Mouse (Mus musculus) urinary bladder, postnatal 10 days (tissue): ENCODE results near the gene Xrcc5.

Source experiments
- DNase-seq: peaks from one replicate; pipeline ENCODE4 v3.0.0; 2022; ENCODE audit warnings: low spot score

Xrcc5 gene

DNA sequence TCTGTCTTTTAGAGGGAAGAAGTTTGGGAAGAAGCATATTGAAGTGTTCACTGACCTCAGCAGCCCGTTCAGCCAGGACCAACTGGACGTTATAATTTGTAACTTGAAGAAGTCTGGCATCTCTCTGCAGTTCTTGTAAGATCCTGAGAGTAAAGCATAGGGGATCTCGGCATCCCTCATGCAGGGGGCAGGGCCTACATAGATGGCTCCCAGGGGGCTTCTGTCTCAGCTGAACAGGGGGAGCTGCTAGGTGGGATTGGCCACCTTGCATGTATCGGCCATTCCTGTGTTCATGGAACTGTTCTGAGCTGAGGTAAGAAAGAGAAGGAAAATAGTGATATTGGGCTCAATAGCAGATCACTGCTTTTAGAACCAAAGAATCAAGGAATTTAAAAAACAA is 8.2 kb downstream of the Xrcc5 start:
- no peak for DNase-seq

DNA sequence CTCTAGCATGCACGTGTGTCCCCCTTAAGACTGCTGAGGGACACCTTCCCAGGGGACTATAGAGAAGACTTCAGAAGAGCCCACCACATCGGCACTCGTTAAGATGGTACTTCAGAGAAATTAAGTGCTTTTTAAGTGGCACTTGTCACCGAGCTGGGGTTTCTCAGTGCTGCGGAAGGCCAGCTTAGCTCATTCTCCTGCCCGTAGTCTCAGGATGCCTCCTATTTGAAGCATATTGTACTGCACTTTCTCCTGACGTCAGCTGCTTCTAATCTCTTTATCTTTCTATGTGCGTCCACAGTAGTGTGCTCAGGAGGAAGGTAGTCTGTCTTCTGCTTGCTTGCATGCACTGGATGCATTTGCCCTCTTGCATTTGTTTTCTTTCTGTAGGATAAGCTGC is 9.2 kb downstream of the Xrcc5 start:
- DNase-seq = no peak

GRCm38 (mm10) chr1:72316901-72317300 is 9.7 kb downstream of the Xrcc5 start:
- no peak for DNase-seq

GRCm38 (mm10) chr1:72320759-72321158 is 13.5 kb downstream of the Xrcc5 start:
- DNase-seq = no peak

DNA sequence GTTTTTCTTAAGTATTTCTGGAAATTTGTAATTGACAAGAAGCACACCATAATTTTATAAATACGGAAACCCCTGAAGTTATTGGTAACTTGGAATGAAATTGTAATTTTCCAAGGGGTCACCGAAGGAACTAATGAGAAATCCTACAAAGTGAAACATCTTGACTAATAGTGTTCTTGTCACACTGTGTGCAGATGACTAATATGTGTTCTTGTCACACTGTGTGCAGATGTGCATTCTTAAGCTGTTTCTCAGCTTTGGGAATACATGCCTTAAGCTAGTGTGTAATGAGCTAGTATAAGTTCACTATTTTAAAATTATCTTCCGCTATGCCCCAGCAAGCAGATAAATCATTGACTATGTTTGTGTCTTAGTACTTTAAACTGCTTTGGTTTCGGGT is 16.0 kb downstream of the Xrcc5 start:
- DNase-seq = no peak

- no peak for DNase-seq
Observed at GRCm38 (mm10) chr1:72326162-72326821, 19.1 kb downstream of the Xrcc5 start.

DNA sequence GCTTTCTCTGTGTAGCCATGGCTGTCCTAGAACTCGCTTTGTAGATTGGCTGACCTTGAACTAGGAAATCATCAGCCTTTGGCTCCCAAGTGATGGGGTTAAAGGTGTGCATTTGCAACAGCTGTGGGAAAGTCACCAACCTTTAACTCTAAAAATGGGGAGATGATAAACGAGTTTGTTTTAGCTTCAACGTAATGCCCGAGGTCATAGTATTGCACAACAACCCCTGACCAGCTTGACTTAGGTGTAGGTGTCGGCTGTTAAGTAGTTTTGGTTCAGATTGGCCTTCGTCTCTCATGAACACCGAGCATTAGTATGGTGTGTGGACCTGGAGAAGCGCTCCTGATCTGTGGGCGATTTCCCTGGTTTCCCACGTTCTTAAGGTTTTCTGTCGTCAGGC is 27.6 kb downstream of the Xrcc5 start:
- DNase-seq = no peak

GRCm38 (mm10) chr1:72336780-72337179 is 29.6 kb downstream of the Xrcc5 start:
- DNase-seq = no peak

- DNase-seq = no peak
Observed at GRCm38 (mm10) chr1:72338341-72338740, 31.1 kb downstream of the Xrcc5 start.

- DNase-seq = no peak
Observed at GRCm38 (mm10) chr1:72347873-72348272, 40.7 kb downstream of the Xrcc5 start.

- DNase-seq = no peak
Observed at GRCm38 (mm10) chr1:72354856-72355255, 47.6 kb downstream of the Xrcc5 start.

GRCm38 (mm10) chr1:72358216-72358615 is 51.0 kb downstream of the Xrcc5 start:
- no peak for DNase-seq

GRCm38 (mm10) chr1:72359462-72359861 is 52.2 kb downstream of the Xrcc5 start:
- DNase-seq = no peak

- DNase-seq = no peak
Observed at GRCm38 (mm10) chr1:72360809-72361208, 53.6 kb downstream of the Xrcc5 start.

DNA sequence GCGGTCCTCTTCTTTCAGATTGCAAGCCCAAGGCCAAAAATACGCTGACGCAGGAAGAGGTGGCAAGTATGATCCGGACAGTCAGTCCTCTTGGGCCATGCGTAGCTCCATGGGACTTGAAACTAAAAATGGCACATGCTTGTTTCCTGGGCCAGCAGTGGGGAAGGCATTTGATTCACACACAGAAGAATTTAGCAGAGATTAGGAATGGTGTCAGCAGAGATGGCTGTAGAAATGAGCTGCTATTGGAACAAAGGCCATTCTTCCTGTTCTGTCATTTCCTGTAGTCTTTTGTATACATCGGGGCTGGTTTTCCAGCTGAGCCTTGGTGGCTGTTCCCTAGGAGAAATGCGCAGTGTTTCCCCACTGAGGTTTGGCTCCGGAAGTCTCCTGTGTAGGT is 57.4 kb downstream of the Xrcc5 start:
- no peak for DNase-seq

DNA sequence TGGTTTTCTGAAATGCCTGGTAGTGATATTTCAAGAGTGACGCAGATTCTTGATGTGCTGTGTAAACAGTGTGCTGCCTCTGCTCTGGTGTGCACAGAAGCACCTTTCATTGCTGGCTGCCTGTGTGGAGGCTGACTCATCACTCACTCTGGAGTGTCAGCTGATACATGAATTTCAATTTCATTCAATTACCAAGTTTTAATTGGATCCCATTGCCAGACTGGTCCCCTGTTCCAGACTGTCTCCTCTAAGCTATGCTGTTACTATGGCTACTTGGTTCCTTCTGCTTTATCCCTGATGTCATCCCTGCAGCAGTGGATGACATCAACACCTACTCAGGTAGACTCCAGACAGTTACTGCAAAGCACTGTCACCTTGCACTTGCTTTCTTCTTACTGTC is 65.3 kb downstream of the Xrcc5 start:
- no peak for DNase-seq

DNA sequence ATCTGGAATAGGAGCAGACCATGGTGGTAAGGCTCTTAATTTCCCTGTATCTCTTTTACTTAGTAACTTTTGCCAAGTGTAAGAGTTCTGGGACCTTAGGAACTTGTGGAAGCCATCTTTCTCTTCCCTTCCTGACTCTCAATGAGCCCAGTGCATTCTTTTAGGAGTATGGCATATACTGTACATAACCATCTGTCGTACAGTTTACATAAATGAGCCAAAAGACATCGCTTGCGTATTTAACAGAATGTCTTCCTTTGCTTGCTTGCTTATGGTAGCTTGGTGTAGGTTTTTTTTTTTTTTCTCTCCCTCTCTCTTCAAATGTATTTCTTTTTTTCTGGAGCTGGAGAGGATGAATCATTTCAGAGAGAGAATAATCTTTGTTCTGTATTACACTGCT is 65.7 kb downstream of the Xrcc5 start:
- no peak for DNase-seq

DNA sequence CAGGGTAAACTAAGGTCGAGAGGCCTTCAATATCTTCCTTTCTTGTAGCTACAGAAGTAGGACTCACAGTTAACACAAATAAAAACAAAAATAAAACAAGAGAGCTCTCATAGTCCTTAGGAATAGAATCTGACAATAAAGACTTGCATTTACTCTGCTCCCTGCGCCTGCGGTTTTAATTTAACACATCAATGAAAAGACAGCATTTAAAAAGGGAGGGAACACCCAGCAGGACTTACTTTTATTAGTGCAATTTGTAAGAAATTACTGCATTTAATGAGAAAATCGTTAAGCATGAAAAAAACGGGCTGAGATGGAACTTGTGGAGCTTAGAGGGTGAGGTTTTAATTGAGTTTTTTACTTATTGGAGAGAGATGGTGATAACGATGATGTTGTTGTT is 66.4 kb downstream of the Xrcc5 start:
- DNase-seq = no peak

GRCm38 (mm10) chr1:72374049-72374448 is 66.8 kb downstream of the Xrcc5 start:
- no peak for DNase-seq

DNA sequence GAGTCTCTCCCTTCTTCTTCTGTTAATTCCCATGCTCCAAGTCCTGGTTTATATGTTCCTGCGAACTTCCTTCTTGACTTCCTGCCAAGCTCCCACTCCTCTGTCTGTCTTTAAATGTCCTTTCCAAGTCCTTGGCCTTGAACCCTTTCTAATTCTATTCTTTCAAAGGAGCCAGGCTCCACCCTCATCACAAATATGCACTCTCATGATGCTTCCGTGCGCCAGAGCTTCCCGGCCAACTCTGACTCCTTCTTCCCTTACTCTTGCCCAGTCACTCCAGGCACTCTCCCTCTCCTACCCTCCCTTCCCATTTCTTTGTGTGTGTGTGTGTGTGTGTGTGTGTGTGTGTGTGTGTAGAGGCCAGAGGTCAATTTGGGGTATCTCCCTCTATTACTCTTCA is 70.9 kb downstream of the Xrcc5 start:
- DNase-seq = no peak

DNA sequence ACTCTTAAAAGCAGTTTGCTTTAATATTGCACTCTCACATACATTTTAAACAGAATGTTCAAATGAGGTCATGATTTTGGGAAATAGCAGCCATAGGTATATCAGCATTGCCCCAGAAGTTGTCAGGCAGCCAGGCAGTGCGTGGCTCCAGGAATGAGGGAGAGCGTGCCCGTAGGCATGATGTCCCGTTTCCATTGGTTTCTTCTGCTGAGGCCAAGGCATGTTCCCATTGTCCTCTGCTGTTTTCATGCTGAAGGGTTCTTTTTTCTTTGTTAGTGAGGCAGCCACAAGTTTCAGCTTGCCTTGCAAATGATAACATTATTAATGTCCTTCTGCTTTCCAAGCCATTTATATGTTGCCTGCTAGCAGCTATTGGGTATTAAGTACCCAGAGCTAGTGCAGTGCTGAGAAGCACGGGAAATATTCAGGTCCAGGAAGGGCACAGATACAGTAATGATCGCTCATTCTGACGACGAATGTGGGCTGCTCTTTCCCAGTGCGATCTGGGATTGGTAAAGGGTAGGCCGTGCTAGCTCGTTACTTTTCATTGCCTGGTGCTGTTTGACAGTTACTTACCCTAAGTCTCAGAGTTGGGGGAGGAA is 72.6 kb downstream of the Xrcc5 start:
- DNase-seq = no peak

- DNase-seq = no peak
Observed at GRCm38 (mm10) chr1:72380544-72380943, 73.3 kb downstream of the Xrcc5 start.

DNA sequence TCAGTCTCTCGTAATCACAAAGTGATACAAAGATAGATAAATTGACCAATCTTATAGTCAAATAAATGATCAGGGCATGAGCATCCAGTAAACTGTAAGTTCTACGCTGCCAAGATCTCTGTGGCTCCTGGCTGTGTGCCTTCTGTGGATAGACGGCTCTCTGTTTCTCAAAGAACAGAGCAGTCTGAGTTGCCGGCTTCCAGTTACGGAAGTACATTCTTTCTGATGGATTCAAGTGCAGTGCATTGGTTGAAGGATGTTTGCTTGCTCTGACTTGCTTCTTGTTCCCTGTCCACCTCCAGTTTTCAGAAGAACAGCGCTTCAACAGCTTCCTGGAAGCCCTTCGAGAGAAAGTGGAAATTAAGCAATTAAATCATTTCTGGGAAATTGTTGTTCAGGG is 75.8 kb downstream of the Xrcc5 start:
- DNase-seq = no peak

DNA sequence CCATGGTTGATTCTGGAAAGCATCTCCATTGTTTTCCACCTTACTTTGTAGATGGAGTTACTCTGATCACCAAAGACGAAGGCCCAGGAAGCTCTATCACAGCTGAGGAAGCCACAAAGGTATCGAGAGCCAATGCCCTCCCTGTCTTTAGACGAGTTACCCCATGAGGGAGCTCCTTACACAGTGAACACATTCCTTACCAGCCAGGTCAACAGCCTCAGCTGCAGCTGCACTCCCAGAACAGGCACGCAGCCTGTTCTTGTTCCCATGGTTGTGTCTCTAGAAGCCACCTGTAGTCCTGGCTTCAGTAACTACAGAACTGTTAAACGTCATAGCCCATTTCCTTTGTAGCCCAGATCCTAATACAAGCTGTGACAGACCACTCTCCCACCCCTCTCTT is 76.4 kb downstream of the Xrcc5 start:
- DNase-seq = no peak
